Mouse (Mus musculus) cerebellum, adult 8-10 months (tissue): ENCODE data around the gene Tmbim6.
A peak's percentile ranks its signal among the peaks of the same experiment; 100 is the strongest.
"Not testable (repeated sequence)": the region's sequence is repeated elsewhere in the genome, so short reads cannot be mapped to it uniquely, and the experiment has no call there.

Experiments
- DNase-seq: peaks from one replicate; pipeline ENCODE4 v3.0.0; 2022

Tmbim6 gene

GRCm38 (mm10) chr15:99386110-99386509 lies 6.6 kb upstream of the Tmbim6 start:
- DNase-seq, result not testable (repeated sequence)

DNA sequence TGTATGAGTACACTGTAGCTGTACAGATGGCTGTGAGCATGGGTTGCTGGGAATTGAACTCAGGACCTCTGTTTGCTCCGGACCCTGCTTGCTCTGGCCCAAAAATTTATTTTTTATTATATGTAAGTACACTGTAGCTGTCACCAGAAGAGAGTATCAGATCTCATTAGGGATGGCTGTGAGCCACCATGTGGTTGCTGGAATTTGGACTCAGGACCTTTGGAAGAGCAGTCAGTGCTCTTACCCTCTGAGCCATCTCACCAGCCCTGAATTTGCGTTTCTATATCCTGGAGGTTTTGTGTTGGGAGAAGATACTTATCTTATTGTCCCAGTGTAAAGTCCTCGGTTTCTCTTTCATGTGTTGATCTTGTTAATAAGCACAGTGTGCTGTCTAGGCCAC lies 5.9 kb upstream of the Tmbim6 start:
- no peak for DNase-seq

- no peak for DNase-seq
These were observed 4.7 kb upstream of the Tmbim6 start for GRCm38 (mm10) chr15:99387976-99388375.

DNA sequence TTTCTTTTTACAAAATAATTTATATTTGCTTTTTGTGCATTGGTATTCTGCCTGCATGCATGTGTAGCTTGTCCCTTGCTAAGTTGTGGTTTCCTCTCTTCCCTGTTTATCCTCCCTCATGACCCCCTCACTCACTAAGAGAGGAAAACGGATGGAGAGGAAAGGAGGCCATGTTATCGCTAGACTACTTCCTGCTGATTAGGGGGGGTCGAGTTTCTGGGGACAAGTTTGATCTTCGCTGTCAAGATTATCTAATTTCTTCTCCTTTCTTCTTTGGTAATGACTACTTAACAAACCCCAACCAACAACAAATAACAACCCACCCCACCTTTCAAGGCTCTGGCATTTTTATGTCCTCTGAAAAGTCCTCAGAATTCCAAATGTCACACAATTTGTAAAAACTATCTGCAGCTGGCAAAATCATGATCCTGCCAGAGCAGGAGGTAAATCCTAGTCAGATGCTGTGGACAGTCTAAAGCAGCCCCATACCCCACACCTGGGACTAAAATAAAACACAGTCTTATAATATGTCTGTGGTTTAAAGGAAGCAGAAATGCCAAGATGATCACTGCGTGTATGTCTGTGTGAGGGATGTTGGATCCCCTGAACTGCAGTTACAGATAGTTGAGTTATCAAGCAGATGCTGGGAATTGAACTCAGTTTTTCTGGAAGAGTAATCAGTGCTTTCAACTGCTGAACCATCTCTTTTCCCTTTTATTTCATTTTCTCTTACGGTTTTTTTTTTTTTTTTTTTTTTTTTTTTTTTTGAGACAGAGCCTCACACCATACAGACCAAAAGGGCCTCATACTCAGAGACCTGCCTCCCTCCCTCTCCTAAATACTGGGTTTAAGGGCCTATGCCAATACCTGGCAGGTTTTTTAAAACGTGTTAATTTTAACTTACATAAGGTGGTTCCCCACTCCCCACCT lies 1.9 kb upstream of the Tmbim6 start:
- no peak for DNase-seq

GRCm38 (mm10) chr15:99391975-99392374 lies 707 bp upstream of the Tmbim6 start:
- no peak for DNase-seq

DNA sequence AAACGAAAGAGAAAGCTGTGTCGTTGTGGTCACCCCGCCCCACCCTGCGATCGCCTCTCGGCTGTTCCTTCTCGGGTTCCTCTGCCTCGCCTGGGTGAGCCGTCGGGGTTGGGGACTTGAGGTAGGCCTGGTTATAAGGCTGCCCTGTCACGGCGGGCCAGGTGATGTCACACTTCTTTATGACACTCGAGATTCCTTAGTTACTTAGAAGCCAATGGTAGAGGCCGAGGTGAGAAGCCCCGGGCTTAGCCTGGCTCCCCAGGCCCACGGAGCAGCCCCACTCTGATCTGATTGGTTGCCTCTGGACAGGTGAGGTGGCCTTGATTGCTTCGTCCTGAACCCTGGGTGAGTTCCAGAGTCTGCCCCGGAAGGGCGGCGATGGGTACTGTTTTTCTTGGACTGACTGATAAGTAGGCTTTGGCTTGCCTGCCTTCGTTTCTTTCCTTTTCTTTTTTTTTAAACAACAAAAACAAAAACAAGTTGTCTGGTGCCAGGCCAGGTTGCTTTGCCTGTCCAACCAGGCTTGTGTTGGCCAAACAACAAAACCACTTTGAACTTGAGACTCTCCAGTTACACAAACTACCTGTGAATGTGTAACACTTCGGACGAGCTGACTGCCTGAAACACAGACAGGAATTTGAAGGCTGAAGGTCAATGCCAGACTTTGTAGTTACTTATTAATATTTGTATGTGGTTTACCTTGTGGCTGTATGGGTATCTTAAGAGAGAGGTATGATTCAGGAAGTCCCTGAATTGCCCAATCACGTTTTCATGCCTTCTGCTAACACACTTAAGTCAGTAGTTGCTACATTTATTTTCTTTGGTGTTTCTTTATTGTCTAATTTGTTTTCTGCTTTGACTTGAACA lies 937 bp downstream of the Tmbim6 start:
- no peak for DNase-seq

DNA sequence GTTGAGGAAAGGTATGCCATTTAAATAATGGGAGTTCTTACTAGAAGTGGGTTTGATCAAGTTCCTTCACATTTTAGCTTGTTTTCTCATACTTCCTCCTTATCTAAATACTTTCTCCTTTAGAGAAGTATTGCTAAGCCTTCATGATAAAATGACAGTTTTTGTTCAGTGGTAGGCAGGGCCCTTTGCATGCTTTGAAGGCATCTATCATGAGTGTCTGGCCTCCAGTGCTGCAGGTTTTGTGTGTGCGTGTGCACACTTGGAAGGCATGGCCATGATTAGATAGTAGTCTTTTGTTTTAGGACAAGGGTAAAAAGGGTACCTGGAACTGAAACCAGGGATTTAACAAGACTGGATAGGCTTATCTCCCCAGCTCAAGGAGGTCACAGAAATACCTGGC lies 3.8 kb downstream of the Tmbim6 start:
- DNase-seq, result no peak

- no peak for DNase-seq
These were observed 4.2 kb downstream of the Tmbim6 start for GRCm38 (mm10) chr15:99396875-99397274.

- no peak for DNase-seq
These were observed 4.9 kb downstream of the Tmbim6 start for GRCm38 (mm10) chr15:99397622-99398021.

DNA sequence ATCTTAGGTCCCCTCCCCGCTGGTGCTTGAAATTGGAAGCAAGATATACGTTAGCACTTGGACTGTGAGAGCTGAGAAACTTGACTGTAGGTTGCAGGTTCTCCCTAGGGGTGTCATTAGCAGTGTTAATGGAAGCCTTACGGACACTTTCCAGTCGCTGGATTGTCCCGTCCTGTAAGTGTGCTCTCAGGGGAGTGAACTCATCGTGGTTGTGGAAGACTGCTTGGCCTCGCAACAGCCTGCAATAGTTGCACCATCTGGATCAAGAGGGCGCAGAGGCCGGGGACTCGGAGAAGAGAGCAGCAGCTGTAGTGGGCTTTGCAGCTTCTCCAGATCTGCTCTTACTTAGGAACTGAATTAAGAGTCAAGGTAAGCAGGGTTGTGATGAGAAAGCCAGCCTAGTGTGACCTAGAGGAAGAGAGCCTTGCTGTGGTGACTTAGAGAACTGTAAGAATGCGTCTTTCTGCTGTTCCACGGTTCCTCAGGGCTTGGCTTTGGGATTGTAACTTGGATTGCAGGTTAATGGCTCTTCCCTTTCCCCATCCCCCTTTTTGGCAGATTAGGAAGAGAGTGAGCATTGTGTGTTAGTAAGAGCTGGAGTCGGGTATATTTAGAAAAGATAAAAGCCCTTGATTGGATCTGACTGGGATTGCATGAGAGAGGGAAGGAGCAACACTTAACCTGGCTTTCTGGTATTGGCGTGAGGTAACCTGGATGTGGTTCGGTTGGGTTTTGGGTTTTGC lies 7.0 kb downstream of the Tmbim6 start:
- no peak for DNase-seq

GRCm38 (mm10) chr15:99400602-99401001 lies 7.9 kb downstream of the Tmbim6 start:
- DNase-seq, result no peak

GRCm38 (mm10) chr15:99403159-99403889 lies 10.6 kb downstream of the Tmbim6 start:
- no peak for DNase-seq

DNA sequence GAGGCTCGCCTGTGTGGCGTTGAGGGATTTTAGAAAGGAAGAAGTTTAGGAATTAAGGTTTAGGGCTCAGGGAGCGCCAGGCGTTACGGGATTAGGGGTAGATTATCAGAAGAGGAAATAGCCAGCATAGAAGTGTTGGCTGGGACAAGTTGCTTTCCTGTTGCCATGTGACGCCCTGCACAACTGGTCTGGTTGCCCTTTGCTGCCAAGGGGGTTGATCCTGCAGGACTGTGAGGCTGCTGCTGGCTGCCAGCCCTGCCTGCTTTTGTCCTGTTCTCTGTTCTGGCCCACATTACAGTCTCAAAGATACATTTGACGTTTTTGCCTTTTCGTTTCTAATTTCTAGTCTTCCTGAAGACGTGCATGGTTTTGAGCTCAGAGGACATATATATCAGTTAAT lies 12.5 kb downstream of the Tmbim6 start:
- DNase-seq, result no peak

GRCm38 (mm10) chr15:99406986-99407570 lies 14.4 kb downstream of the Tmbim6 start:
- DNase-seq, result no peak

DNA sequence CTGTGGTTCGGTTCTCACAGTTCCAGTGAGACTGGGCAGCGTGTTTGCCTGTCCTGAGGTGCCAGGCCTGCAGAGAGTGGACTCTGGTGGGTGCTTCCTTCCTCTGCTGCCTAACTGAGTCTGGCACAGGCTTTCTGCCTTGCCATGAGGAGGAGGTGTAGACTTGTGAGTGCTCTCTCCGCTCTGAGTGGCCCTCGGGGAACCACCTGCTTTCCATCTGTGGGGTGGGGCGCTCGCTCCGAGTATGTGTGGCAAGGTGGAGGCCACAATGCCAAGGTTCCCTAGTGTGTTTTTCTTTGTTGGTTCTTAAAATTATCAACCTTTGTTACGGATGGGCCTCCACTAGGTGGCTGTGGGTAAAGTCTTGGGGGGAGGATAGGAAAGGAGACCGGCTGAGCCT lies 16.2 kb downstream of the Tmbim6 start:
- no peak for DNase-seq

- no peak for DNase-seq
These were observed 19.1 kb downstream of the Tmbim6 start for GRCm38 (mm10) chr15:99411747-99412146.

DNA sequence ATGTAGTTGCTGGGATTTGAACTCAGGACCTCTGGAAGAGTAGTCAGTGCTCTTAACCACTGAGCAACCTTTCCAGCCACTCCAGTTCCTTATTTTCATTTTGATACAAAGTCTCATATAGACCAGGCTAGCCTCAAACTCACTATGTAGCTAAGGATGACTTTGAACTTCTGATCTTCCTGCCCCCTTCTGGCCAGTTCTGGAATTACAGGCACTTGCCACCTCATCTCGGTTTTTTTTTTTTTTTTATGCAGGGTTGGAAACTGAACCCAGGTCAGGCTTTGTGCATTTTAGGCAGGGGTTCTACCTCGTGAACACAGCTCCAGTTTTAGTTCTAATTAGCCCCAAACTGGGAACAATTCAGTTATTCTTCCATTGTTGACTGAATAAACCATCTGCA lies 23.1 kb downstream of the Tmbim6 start:
- peak; percentile 64 for DNase-seq

GRCm38 (mm10) chr15:99416348-99416882 lies 23.7 kb downstream of the Tmbim6 start:
- DNase-seq, result peak; percentile 88

- DNase-seq, result no peak
These were observed 24.3 kb downstream of the Tmbim6 start for GRCm38 (mm10) chr15:99416957-99417356.

DNA sequence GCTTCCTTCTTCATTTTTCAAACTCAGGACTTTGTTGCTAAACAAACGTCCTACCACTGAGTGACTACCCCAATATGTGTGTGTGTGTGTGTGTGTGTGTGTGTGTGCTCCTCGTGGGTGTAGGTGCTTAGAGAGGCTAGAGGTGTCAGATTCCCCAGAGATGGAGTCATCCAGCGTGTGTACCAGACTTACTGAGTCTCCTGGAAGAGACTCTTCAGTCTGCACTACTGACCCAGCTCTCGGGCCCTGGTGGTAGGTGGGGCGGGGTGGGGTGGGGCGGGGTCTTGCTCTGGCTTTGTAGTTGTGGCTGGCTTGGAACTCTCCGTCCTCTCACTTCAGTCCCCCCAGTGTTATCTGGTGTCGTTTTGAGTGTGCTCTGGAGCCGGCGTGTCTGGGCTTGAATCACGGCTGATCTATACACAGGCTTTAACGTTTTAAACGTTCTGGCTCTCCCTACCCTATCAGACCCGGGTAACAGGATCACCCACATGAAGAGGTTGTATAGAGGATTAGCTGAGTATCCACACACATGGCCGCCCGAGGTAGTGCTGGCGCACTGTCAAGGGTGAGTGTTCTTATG lies 25.1 kb downstream of the Tmbim6 start:
- no peak for DNase-seq

GRCm38 (mm10) chr15:99420101-99420500 lies 27.4 kb downstream of the Tmbim6 start:
- no peak for DNase-seq
